Mouse (Mus musculus): ENCODE measurements at regions not wholly inside any gene's neighbourhood (a gene's known extent, or its start where the extent isn't known, plus 50 kb on each side); places are given as distances from the start of the nearest gene placed in this dataset.

GRCm38 (mm10) chr9:14035526-14035925 lies 208.0 kb downstream of the Fam76b start:
- TF ChIP-seq CTCF (IDR thresholded peaks at IDR 0.05; ENCODE audit: low read depth) (no peak), EP300 (IDR thresholded peaks at IDR 0.05; ENCODE audit: low read depth) (no peak)
